Mouse (Mus musculus): ENCODE data around the gene Necab3. TPM values are rescaled to one million over a fixed set of nuclear protein-coding genes. Genes with fewer than 3 reads are reported as not detected.

Gene Necab3
- total RNA-seq, 2 experiments from 2014 or later, result 1.1 to 1.5 TPM

DNA sequence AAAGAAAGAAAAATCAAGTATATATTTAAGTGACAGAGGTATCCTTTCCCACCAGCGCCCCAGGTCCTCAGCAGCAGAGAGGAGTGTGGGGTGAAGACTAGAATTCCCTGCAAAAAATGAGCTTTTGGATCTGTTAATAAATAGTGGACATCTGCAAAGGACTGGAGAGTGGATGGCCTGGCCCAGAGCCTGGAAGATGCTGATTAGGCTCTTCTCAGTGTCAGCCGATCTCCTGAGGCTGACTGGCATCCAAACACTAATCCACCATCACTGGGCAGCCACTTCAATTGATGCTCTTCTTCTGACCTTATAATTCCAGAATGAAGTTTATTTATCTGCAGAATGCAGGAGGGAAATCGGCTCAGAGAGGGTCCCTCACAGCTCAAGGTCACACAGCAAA, 14.3 kb upstream of the Necab3 start:
- DNase-seq, result no peak

DNA sequence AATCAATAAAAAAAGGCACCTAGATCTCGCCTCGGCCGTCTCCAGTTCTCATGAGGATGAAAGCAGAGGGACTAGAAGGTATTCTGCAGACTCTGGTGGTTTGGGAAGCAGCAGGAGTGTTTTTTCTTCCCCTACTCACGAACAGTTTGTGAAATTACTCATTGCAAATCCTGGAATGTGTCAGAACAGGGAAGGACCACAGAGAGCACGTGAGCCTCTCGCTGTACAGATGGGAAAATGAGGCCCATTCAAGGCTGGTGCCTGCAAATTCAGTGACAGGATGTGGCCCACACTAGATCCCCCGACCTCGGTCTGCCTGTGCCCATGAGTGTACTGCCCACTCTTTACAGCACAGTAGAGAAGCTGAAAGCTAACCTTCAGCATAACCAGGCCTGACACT, 13.3 kb upstream of the Necab3 start:
- DNase-seq, result no peak

DNA sequence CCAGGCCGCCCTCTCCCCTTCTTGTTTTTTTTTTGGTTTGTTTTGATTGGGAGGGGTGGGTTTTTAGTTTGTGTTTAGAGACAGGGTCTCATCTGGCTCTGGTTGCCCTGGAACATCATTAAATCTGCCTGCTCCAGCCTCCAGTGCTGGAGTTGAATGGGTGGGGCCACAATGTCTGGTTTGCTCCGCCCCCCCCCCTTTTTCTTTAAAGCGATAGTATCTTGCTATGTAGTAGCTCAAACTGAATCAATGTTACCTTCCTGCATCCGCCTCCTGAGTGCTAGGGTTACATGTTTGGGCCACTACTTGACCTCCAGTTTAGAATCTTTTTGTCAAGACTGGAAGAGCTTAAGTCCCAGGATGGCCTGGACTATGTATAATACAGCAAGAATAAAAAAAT, 12.6 kb upstream of the Necab3 start:
- DNase-seq, result no peak

DNA sequence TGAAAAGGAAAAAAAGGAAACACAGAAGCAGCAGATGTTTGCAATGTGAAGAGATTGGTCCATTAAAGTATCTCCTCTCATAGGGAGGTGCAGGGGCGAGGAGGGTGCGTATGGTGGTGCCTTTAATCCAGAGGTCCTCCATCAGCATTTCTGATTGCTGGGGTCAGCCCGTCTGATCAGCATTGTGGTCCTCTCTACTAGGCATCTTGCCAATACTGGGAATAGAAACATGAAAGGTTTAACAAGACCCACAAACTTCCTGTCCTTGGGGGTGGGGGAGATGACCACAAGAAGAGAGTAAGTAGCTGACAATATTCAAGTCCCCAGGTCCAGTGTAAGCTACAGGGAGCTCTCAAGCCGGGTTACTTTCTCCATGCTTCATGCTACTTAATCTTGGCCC, 12.0 kb upstream of the Necab3 start:
- no peak for DNase-seq

DNA sequence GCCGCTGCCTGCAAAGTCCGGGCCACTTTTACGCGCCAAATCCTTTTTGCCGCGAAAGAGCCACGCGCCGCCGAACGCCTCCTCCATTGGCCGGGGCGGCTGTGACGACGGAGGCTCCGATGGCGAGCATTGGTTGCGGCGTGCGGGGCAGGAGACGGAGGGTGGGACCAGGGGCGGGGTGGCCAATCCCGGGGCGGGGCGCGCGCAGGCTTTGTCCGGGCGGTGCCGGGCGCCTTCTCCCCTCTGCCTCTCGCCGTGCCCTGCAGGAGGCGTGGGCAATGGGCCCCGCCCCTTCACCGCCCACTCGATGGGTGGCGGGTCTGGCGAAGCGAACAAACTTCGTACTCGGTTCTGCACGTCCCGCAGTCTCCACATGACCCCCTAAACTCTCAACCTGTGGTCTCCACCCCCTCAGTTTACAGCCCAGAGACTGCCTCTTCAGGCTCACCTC, 11.2 kb upstream of the Necab3 start, which contains the start of gene E2f1:
Gene E2f1, minus strand, starts transcription at position 57 of the 451 bp plus-strand sequence.
- peak; percentile 97 to 99 for DNase-seq

DNA sequence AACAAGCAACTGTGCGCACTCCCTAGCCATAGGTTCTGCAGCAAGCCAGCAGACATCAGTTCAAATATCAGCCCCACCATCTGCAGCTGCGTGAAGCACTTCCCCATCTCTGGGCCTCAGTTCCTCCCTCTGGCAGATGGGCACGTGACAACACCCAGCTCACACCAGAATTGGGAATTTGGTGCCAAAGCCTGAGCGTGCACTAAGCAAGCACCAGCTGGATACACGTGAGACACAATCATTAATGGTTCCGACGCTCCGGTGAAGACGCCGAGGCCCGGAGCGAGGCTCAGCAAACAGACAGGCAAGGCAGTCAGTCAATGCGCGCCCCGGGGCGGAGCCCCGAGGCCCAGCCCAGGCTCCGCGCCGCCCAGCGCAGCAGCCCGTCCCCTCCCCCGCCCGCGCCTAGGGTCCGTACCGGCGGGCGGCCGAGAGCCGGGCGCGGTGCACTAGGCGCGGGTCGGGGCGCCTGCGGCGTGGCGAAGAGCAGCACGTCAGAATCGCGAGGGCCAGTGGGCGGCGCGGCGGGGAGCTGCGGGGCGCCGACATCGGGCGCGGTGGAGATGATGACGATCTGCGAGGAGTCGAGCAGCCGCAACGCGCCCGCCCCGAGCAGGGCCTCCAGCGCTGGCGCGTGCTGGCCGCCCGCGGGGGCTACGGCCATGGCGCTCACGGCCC, 10.5 kb upstream of the Necab3 start:
- peak; percentile 79 to 90 for DNase-seq

DNA sequence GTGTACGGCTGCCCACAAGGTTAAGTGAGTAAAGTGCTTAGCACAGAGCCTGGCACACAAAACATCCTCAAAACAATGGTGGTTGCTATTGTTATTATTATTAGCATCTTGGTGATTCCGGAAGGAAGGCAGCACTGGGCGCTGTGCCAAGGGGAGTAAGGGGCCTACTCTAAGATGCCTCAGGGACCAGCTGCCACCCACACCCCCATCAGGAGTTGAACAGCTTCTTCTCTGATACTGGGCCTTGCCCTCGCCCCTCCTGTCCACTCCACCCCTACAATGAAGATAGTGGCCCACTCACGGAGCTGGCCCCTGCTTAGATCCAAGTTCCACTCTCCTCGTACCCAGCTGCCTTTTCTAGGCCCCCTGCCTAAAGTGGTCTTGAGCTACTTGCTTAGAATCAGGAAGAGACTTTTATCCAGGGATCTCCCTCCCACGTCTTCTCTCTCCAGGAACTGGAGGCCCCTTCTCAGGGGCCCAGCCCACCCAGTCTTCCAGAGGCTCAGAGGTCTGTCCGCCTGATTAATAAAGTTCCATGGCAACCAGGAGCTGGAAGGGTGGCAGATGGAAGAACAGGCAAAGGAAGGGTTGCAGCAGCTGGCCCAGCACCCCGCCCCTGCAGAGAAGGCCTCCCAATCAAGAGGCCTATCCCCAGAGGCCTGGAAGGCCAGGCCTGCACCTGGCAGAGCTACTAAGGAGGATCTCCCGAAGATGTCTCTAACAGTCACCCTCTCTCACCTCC, 9.8 kb upstream of the Necab3 start:
- peak; percentile 25 to 44 for DNase-seq

DNA sequence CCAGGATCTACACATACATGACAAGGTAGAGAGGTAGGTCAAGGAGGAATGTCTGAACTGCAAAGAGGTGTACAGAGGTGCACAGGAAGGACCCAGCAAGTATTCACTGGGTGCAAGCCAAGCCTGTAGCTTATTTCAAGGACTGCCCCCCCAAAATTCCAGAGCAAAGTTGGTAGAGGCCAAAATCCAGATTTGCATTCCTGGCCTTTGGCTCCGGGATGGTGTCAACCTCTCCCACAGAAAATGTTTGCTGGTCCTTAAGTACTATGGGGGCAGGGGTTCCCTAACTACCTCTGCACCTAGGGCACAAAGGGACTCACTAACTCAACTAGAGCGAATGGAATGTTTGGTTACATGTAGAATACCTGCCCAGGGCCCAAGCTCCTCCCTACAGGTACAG, 9.1 kb upstream of the Necab3 start:
- DNase-seq, result no peak

DNA sequence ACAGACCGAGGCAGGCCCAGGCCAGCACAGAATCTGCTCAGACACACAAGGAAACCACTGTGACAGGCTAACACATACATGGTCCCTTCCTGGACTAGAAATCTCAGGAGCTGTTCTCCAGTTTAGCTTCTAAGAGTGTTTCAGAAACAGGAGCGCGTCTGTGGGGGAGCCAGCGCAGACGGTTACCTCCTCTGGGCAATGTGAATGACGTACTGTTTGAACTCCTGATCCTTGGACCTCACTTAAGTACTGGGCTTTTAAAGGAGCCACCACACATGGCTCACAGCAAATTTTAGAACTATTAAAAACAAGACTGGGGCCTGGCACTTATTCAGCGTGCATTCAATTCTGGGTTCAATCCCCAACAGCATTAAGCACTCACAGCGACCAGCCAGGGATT, 8.0 kb upstream of the Necab3 start:
- DNase-seq, result no peak

DNA sequence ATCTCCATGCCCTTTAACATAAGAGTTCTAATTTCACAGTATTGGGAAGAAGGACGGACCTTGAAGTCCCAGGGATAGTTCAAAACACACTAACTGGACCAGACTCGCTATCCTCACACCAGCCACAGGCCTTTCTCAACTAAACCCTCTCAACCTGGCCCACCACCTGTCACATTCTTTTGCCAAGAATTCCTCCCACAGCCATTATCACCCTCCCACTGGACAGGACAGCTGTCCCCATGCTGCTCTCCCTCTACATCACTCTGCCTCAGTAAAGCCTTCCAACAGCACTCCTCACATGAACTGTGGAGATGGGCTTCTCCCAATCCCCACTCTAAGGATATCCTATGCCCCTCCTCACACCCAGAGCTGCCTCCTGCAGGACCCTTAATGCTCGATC, 6.9 kb upstream of the Necab3 start:
- DNase-seq, result no peak

DNA sequence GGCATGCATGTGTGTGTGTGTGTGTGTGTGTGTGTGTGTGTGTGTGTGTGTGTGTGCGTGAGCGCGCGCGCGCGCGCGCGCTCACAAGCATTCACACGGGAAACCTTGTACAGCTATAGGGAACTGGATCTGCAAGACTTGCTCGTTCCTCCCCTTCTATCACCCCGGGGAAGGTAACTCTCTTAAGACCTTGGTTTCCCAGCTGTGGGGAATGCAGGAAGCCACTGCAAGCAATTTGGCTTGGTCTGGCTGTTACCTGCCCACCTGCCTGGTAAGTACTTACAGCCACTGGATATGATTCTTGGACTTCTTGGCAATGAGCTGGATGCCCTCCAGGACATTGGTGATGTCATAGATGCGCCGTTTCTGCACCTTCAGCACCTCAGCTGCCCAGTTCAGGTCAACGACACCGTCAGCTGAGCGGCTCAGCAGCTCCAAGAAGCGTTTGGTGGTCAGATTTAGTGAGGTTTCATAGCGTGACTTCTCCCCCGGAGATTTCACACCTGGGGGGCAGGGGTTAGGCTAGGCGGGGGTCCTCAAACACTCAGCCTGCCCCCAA, 5.0 kb upstream of the Necab3 start:
- DNase-seq, result no peak

DNA sequence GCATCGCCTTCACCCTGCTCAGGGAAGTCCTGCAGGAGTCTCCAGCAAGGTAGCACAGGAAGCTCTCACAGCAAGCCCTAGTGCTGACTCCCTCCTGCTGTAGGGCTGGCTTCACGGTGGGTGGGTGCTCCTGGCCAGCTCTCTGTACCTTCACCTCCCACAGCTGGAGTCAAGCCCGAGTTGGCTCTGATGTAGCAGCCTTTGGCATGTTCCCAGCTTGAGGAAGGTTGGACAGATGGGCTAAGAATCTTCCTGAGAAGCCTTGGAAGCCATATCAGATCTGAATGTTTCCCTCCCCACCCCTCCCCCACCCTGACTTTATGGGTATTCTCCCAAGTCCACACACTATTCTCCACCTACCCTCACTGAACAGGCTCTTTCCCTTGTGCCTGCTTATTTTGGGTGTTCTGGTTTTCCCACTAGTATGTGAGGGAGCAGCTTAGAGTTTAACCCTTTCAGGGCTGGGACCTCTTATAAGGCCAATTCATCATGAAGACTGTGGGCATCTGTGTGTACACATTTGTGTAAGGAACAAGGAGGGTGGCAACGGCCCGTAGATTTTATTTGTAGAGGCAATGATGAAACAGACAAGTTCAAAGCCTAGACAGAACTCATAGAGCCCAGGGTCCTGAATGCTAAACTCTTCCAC, 1.4 kb downstream of the Necab3 start:
- DNase-seq, result no peak

DNA sequence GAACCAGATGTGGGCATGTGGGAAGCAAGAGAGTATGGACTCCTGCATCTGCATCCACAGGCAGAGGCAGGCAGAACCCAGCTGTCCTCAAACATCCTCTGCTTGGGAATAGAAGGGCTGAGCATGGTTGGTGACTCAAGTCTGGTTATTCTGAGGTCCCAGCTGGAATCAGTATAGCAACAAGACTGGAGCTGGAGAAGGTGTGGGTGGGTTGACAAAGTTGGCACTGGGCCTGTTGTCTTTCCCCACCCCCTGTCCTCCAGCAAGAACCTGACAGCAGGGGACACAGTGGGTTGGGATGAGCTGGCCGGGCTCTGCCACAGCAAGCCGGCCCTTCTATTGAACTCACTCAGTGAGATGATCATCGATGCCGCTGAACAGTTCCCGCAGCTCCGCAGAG, 3.5 kb downstream of the Necab3 start:
- DNase-seq, result no peak

DNA sequence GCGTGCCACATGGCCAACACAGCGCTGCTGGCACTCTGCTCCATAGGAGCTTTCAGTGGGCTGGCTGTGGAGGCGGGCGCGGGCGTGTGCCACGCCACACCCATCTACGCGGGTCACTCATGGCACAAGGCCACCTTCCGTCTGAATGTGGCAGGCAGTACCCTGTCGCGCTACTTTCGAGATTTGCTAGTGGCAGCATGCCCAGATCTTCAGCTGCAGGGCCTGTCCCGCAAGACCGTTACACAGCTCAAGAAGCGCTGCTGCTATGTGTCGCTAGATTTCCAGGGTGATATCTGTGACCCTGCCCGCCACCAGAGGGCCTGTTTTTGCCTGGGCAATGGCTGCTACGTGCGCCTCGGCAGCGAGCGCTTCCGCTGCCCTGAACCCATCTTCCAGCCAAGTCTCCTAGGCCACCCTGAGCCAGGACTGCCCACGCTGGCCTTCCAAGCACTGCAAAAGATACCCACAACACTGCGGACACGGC, 6.2 kb downstream of the Necab3 start:
- peak; percentile 77 to 87 for DNase-seq

DNA sequence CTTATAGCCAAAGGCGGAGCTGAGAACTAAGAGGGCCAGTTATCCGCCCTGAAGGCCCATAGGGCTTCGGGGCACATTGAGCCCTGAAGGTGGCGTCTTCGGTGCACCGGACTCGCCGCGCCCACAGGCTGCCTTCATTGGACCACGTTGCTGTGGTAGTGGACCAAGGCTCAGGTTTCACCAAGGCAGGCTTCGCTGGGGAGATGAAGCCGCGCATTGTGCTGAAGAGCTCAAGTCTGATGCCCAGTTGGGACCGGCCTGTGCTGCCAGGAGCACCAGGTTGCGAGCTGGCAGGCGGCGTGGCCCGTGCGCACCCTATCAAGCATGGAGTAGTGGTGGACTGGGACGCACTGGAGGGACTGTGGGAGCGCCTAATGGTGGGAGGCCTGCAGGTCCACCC, 6.8 kb downstream of the Necab3 start:
- no peak for DNase-seq

DNA sequence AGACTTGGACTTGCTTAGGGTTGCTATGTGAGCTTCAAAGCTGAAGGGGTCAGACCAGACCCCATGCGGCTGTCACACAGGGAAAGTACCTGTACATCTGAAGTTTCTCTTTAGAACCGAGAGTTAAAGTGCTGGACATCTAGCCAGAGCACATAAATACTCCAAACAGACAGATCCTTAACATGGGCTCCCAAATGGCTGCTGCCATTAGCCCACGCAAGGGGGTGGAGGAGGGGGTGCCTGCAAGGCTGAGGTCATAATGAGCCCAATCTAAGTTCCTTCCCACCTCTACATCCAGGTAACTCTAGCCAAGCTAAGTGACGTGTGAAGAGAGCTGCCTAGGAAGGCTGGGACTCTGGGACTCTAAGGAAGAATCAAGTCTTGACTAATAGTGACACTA, 7.2 kb downstream of the Necab3 start, which contains the start of gene Actl10:
Gene Actl10, plus strand, starts transcription at position 301 of the 400 bp plus-strand sequence.
- no peak for DNase-seq

DNA sequence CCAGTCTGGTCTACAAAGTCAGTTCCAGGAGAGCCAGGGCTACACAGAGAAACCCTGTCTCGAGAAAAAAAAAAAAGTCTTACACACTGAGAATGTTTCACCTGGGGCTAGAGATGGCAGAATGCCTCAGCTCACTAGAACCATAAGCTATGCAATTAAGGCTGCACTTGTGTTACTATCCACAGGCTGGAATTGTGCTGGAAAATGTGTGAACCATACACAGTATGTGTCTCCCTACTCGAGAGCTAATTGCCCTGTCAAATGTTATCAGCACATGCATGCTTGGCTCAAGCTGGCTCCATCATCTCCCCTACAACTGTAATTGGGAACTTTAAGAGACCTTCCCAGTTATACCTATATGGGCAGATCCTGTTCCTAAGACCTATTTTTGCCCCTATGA, 7.8 kb downstream of the Necab3 start:
- DNase-seq, result no peak

DNA sequence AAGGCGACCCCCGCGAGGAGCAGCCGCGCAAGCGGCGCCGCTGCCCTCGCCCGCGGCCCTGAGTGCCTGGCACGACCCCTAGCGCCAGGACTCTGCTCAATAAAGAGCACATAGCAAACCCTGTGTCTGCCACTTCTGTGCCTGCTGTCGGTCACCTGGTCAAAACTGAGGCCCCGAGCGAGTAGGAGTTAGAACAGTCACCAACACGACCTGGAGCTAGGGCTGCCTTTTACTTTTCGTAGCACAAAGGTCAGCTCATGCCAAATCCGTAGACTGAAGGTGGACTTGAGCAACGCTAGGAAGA, 8.9 kb downstream of the Necab3 start:
- DNase-seq, result no peak

DNA sequence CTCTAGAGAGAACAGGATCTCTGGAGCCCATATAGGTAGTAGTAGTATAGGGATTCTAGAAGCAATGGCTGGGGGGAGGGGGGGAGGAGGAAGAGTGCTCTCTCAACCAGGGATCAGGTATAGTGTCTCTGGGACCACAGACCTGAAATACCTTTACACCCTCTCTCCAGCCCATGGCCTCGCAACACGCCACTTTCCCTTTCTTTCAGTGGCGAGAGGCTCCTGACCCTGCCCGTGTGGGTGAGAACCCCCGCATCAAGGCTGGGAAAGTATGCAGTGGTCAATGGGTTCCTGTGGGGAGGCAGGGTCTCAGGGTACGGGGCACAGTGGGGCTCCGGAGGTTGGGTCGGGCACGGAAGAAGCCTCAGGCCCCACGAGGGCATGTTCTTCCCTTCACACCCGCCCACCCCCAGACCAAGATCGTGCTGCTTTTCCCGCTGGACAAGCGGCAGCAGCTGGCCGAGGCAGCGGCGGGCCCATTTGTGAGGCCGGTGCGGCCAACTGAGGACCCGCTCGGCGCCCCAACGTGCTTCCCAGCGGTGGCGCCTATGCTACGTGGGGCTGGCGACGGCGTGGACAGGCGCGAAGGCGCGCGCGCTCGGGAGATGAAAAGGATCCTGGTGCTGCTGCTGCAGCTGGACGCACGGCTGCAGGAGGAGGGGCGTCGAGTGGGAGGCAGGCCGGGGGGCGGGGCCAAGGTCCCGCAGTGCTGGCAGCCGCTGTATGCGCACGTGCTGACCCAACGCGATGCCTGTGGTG, 9.4 kb downstream of the Necab3 start:
- DNase-seq, result peak; percentile 79 to 87

DNA sequence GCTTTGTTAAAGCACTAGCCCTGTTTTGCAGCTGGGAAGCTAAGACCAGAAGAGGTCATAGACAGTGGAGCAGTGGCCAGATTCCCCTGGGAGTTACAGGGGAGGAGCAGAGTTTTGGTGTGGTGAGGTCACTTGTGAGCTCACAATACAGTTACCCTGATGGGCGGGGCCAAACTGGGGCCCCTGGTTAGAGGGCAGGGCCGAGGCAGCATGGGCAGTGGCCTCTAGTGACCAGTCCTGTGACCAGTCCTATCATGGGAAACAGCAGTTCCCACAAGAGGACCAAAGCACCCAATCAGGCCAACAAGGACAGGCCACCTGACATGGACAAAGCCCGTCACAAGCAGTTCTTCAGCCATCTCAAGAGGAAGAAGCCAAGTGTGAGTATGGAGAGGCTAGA, 10.0 kb downstream of the Necab3 start:
- DNase-seq, result peak; percentile 27 to 34

DNA sequence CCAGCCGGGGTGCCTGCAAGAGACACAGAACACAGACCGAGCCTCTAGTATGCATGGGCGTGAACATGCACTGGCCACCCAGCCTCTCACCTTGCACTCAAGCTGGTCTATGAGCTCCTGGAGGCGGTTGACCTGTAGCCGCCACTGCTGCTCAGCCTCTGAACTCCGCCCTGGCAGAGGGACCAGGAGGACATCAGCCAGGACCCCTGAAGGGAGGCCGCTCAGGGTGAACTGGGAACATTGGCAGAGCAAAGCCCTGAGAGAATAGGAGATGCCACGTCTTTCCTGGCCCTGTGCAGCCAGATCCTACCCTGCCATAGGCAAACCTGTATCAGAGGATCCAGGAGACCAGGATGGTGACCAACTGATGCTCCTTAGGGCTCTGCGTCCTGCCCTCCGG, 12.0 kb downstream of the Necab3 start, which contains the start of gene 1700003F12Rik:
Gene 1700003F12Rik, plus strand, starts transcription at position 375 of the 400 bp plus-strand sequence.
- DNase-seq, result no peak
